Mouse (Mus musculus): ENCODE measurements around the gene Cox4i2. TPM values are rescaled to one million over a fixed set of nuclear protein-coding genes. Genes with fewer than 3 reads are reported as not detected.

The Cox4i2 gene
- 10 to 100 TPM; 10.3 to 16.2 (median 12.4) TPM for total RNA-seq (2022)

- DNase-seq (ENCODE audit: low spot score): no peak
These were observed at the start of gene Cox4i2 for GRCm38 (mm10) chr2:152753944-152754711. Cox4i2 (plus strand) TSS chr2:152754173.

GRCm38 (mm10) chr2:152704256-152704605, 49.7 kb upstream of the Cox4i2 start:
- no peak for DNase-seq (ENCODE audit: low spot score)

GRCm38 (mm10) chr2:152704811-152705370, 49.1 kb upstream of the Cox4i2 start:
- no peak for DNase-seq (ENCODE audit: low spot score)

GRCm38 (mm10) chr2:152705993-152706571, 47.9 kb upstream of the Cox4i2 start:
- DNase-seq (ENCODE audit: low spot score): peak; percentile 61

GRCm38 (mm10) chr2:152707186-152707585, 46.8 kb upstream of the Cox4i2 start:
- no peak for DNase-seq (ENCODE audit: low spot score)

- DNase-seq (ENCODE audit: low spot score): peak; percentile 95
These were observed 46.3 kb upstream of the Cox4i2 start for GRCm38 (mm10) chr2:152707627-152708026.

GRCm38 (mm10) chr2:152709066-152709465, 44.9 kb upstream of the Cox4i2 start:
- DNase-seq (ENCODE audit: low spot score): no peak

GRCm38 (mm10) chr2:152716241-152716772, 37.7 kb upstream of the Cox4i2 start:
- no peak for DNase-seq (ENCODE audit: low spot score)

- DNase-seq (ENCODE audit: low spot score): no peak
These were observed 36.3 kb upstream of the Cox4i2 start for GRCm38 (mm10) chr2:152717652-152718051.

- no peak for DNase-seq (ENCODE audit: low spot score)
These were observed 35.9 kb upstream of the Cox4i2 start for GRCm38 (mm10) chr2:152718076-152718475.

GRCm38 (mm10) chr2:152723651-152724331, 30.2 kb upstream of the Cox4i2 start:
- no peak for DNase-seq (ENCODE audit: low spot score)

GRCm38 (mm10) chr2:152724332-152724723, 29.6 kb upstream of the Cox4i2 start:
- DNase-seq (ENCODE audit: low spot score): no peak

- DNase-seq (ENCODE audit: low spot score): no peak
These were observed 28.7 kb upstream of the Cox4i2 start for GRCm38 (mm10) chr2:152725178-152725750.

GRCm38 (mm10) chr2:152726213-152726612, 27.8 kb upstream of the Cox4i2 start:
- DNase-seq (ENCODE audit: low spot score): no peak

GRCm38 (mm10) chr2:152726751-152727335, 27.1 kb upstream of the Cox4i2 start:
- no peak for DNase-seq (ENCODE audit: low spot score)

- DNase-seq (ENCODE audit: low spot score): peak; percentile 79
These were observed 26.0 kb upstream of the Cox4i2 start for GRCm38 (mm10) chr2:152727795-152728510.

GRCm38 (mm10) chr2:152728594-152728993, 25.4 kb upstream of the Cox4i2 start:
- DNase-seq (ENCODE audit: low spot score): no peak

- no peak for DNase-seq (ENCODE audit: low spot score)
These were observed 24.8 kb upstream of the Cox4i2 start for GRCm38 (mm10) chr2:152729013-152729635.

- no peak for DNase-seq (ENCODE audit: low spot score)
These were observed 24.3 kb upstream of the Cox4i2 start for GRCm38 (mm10) chr2:152729636-152730020.

- no peak for DNase-seq (ENCODE audit: low spot score)
These were observed 20.8 kb upstream of the Cox4i2 start for GRCm38 (mm10) chr2:152733201-152733600.

All from heart, adult 8-10 months (tissue).